Mouse (Mus musculus) MEL (cell line): ENCODE results near the gene Srgap3.

Experiments used
- CTCF ChIP-seq, 3 experiments: IDR thresholded peaks in 2 of 3; conservative IDR thresholded peaks in 1 of 3; 2 replicates each; pipeline ENCODE4 v1.5.1; 2011 to 2012; ENCODE audit warnings: low read length in 3 of 3, low read depth in 2 of 3, mild to moderate bottlenecking in 2 of 3, improper control_type of control experiment in 1 of 3, inconsistent platforms in 1 of 3, mixed read lengths in 1 of 3, moderate library complexity in 1 of 3; ENCODE audit not compliant: control insufficient read depth in 1 of 3, insufficient read depth in 1 of 3, poor library complexity in 1 of 3, severe bottlenecking in 1 of 3
- TAL1 ChIP-seq: IDR thresholded peaks from 2 replicates; pipeline ENCODE4 v1.6.1; 2012; ENCODE audit warnings: mild to moderate bottlenecking, inconsistent platforms, low read length, moderate library complexity, mixed read lengths

DNA sequence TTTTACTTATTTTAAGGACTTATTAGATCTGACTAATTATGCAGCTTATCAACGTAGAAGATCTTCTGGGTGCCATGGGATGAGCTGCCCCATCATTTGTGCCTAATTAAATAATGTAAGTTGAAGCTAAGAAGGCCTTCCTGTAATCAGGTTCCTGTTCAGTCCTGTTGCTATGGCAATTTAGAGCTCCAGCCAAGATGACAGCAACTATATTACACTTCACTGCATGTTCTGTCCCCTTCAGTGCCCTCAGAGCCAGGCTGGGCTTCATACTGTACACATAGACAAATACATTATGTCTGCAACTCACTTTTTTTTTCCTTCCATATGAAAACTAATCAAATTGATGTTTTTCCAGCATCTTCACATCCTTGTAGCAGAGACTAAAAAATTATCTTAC, 43.1 kb upstream of the Srgap3 start:
- no peak for TF ChIP-seq CTCF (IDR thresholded peaks at IDR 0.05 in 2 of 3, conservative IDR thresholded peaks at IDR 0.05 in 1 of 3; ENCODE audit: control insufficient read depth in 1 of 3, insufficient read depth in 1 of 3, low read depth in 2 of 3, low read length in 3 of 3, poor library complexity in 1 of 3, severe bottlenecking in 1 of 3)
- no peak for TF ChIP-seq TAL1
